Mouse (Mus musculus): Measurements from ENCODE around the gene Nhsl2.
A peak's percentile ranks its signal among the peaks of the same experiment; 100 is the strongest.

GRCm38 (mm10) chrX:102066134-102066533 lies 216.9 kb downstream of the Nhsl2 start:
- peak; percentile 58; the same call in 1 of the 2 replicates for TF ChIP-seq ZC3H11A (IDR thresholded peaks at IDR 0.05; ENCODE audit: borderline replicate concordance, low read depth, low read length)
- no peak for TF ChIP-seq MAFK (IDR thresholded peaks at IDR 0.05; ENCODE audit: insufficient read depth, low read depth, low read length)
